Mouse (Mus musculus): Measurements from ENCODE around the gene Ell.
"Not testable (repeated sequence)": the region's sequence is repeated elsewhere in the genome, so short reads cannot be mapped to it uniquely, and the experiment has no call there.

DNA sequence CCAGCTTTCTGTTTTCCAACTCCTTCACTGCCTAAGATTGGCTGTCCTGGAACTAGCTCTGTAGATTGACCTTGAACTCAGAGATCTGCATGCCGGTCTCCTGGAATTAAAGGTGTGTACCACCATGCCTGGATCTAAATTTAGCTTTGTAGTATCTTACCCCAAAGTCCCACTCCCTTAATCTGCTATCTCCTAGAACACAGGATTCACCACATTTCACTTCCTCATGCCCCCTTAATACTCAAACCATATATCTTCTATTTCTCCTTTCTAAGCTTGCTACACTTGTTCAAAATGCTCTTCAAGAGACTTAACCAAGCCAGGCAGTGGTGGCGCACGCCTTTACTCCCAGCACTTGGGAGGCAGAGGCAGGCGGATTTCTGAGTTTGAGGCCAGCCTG is 48.7 kb downstream of the Ell start:
- not testable (repeated sequence) for TF ChIP-seq CTCF (IDR thresholded peaks at IDR 0.05; ENCODE audit: control insufficient read depth, insufficient read depth, low read length); POLR2A (IDR thresholded peaks at IDR 0.05; ENCODE audit: borderline replicate concordance, control insufficient read depth, low read depth, low read length)

Data from bone marrow, adult 2 months (tissue).